Mouse (Mus musculus) layer of hippocampus, adult 9-11 months (tissue): ENCODE measurements around the gene Nkd1.

Source experiments
- DNase-seq: peaks from one replicate; pipeline ENCODE4 v3.0.0; 2022

Gene Nkd1

GRCm38 (mm10) chr8:88624276-88624675 is 103.1 kb downstream of the Nkd1 start:
- no peak for DNase-seq

GRCm38 (mm10) chr8:88626433-88626832 is 105.3 kb downstream of the Nkd1 start:
- DNase-seq: no peak

GRCm38 (mm10) chr8:88626940-88627264 is 105.7 kb downstream of the Nkd1 start:
- DNase-seq: no peak

- DNase-seq: peak; percentile 84
Measured at GRCm38 (mm10) chr8:88627265-88627991, 106.3 kb downstream of the Nkd1 start.

DNA sequence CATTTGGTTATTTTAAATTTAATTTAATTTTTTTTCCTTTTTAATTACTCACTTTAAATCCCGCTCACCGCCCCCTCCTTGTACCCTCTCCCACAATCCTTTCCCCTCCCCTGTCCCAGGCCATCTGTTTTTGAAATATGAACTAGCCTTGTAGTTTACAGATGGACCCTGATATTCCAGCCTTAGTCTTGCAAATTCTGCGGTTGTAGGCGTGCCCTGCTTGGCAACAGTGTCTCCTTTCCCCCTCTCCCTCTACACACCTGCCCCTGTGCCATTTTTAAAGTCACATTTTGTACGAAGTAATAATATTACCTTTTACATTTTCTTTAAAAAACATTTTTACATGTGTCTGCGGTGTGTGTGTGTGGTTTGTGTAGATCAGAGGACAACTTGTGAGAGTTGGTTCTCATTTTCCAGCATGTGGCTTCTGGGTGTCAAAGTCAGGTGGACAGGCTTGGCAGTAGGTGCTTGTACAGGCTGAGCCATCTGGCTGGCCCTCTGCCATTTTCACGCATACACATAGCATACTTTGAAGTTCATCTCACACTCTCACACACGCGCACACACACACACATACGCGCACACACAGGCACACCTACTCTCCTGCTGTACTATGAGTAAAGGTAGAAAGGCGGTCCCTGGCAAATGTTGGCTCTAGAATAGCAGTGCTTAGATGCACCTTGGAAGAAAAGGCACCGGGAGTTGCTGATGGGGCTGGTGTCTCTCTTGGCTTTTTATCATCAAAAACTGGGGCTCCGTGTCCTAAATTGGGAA is 107.0 kb downstream of the Nkd1 start:
- peak; percentile 68 for DNase-seq

DNA sequence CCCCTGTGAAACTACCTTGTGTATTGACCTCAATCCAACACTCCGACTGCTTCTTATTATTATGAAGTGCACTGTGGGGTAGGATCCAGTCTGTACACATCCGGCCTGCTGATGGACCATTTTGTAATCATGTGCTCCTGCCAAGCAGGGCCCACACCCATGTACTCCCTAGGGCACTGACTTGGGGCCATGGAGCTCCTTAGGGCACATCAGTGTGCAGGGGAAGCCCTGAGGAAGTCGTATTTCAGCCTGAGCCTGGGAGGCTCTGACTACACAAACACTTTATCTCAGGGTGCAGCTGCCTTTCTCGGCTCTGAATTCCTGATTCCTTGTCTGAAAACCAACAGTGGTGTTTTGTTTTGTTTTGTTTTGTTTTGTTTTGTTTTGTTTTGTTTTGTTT is 109.1 kb downstream of the Nkd1 start:
- no peak for DNase-seq

DNA sequence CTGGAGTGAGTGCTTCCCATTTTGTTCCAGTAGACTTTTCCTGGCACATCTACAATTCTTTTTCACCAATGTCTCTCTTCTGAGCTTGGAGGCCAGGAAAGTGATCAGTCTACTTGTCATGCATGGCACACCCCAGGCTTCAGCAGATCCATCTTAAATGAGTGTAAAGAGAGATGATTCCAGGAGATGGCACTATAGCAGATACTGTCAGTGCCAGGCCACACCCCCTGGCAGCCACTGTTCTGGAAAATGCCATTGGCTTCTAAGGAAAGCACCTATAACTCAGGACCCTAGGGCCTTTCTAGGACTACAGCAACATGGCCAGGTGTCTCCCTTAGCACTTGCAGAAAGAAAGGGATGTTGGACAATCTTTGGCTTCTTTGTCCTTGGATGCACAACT is 109.9 kb downstream of the Nkd1 start:
- DNase-seq: peak; percentile 51

DNA sequence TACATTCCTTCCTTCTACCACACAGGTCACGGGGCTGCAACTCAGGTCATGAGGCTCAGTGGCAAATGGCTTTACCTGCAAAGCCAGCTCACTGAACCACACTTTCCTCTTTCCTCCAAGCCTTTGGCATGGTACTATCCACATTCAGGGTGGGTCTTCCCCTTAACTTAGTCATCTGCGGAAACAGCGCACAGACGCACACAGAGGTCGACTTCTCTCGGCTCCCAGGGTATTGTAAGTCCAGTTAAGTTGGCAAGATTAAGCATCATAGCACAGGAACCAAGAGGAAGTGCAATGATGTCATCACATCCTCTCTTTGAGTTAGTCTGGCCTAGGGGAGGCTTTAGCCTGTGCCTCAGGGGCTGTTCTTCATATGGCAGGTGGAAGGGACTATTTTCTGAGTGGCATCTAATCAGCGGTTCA is 112.2 kb downstream of the Nkd1 start:
- DNase-seq: no peak

GRCm38 (mm10) chr8:88635474-88636397 is 114.6 kb downstream of the Nkd1 start, which contains the start of gene Snx20:
Gene Snx20, minus strand, starts transcription at chr8:88636128.
- peak; percentile 65 for DNase-seq

DNA sequence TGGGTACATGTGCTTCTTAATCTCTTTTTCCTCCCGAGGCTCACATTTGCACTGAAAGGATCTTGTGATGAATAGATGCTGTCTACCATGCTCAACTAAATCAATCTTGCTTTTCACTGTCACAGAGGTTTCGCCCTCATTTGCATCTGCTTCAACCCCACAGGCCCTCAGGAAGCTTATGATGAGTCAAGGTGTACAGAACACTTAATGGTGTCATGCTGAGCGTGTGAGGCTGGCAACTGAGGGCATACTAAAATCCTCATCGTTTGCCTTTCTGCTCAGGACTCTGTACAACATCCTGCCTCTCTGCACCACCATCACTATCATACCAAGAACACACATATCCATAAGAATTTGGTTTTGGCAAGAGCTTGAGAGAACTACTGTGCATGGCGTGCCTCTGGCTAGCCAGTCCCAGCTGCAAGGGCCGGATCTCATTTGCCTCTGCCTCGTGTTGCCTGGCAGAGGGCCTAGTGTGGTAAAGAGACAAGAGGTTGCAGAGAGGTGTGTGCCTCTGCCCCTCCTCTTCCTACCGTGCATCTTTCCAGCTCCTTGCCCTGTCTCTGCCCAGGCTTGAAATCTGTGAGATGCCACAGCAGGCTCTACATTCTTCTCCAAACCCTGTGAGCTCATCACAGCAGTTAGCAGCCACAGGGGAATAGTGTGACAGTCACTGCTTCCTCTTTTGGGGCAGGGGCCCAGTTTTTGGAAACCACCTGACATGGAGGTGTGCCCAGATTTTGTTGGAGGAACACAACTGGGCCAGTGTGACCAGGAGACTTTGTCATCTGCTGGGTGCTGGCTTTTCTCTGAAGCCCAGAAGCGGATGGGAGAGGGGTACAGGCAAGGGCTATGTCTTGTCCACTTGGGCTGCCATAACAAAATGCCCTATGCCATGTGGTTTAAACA is 116.2 kb downstream of the Nkd1 start:
- DNase-seq: no peak

GRCm38 (mm10) chr8:88638908-88639307 is 117.8 kb downstream of the Nkd1 start:
- DNase-seq: no peak

DNA sequence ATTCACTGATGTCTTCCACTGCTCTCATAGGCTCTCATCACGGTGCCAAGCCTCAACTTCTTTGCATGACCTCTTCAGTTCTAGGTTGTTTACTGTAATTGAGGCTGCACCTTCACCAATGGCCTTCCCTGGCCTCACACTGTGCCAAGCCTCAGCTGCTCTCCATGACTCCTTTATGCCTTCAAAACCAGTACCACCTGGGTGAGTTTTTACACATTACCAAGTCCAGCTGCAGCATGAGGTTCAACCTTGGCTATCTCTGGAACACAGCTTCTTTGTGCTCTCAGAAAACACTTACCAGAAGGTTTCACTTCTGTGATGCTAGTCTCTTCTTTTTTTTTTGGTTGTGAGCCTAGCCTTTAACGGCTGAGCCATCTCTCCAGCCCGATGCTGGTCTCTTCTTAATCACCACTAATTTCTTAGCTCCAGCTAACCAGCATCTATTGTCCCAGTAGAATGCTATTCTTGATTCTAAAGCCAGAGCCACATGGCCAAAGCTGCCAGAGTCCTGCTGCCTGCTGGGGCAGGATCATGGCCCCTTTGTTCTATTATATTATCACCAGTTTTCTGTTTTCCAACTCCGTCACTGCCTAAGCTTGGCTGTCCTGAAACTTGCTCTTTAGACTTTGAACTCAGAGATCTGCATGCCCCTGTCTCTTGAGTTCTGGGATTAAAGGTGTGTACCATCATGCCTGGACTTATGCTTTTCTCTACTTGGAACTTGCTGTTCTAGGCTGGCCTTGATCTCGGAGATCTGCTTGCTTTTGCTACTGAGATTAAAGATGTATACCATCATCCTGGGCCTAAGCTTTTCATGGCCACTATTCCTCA is 121.8 kb downstream of the Nkd1 start:
- DNase-seq: no peak
